Mouse (Mus musculus): ENCODE data around the gene Arhgef28.

DNA sequence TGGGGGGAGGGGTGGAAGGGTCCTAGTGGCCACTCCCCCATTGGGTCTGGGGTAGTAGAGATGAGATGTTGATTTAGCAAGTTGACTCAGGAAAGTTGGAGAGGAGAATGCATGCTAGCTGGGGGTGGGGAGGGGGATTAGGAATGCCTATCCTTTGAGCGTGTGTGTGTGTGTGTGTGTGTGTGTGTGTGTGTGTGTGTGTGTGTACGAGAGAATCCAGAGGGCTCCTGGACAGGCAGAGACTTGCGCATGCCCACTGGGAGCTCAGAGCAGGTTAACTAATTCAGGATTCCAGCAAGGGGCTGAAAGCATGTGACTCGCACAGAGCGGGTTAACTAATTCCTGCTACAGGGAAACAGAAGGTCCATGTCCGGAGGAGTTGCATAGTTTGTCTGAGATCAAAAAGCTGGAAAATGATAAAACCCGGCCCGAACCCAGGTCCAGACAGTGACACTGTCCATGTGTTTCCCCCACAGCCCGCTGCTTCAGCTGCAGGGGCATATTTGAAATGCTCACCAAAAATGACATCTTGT is 241.3 kb downstream of the Arhgef28 start:
- no peak for TF ChIP-seq CTCF (IDR thresholded peaks at IDR 0.05; ENCODE audit: low read depth, low read length)
- TF ChIP-seq EP300 (IDR thresholded peaks at IDR 0.05; ENCODE audit: insufficient read depth, low read depth, low read length) = no peak
- no peak for TF ChIP-seq POLR2A (IDR thresholded peaks at IDR 0.05; ENCODE audit: insufficient read depth, low read length)
